Mouse (Mus musculus): ENCODE data around the gene Prkch. TPM values are rescaled to one million over a fixed set of nuclear protein-coding genes. Genes with fewer than 3 reads are reported as not detected.
A peak's percentile ranks its signal among the peaks of the same experiment; 100 is the strongest.

Gene Prkch
- total RNA-seq, 1 experiment from 2014 or later = 140 TPM

- no peak for ATAC-seq (replicated peaks; ENCODE audit: insufficient number of reproducible peaks, low FRiP score, low TSS enrichment, poor library complexity, severe bottlenecking)
Measured at GRCm38 (mm10) chr12:73574632-73575031, 10.0 kb upstream of the Prkch start.

- no peak for ATAC-seq (replicated peaks; ENCODE audit: insufficient number of reproducible peaks, low FRiP score, low TSS enrichment, poor library complexity, severe bottlenecking)
Measured at GRCm38 (mm10) chr12:73578141-73578540, 6.5 kb upstream of the Prkch start.

GRCm38 (mm10) chr12:73580811-73581210 is 3.8 kb upstream of the Prkch start:
- ATAC-seq (replicated peaks; ENCODE audit: insufficient number of reproducible peaks, low FRiP score, low TSS enrichment, poor library complexity, severe bottlenecking) = no peak

GRCm38 (mm10) chr12:73583318-73583717 is 1.3 kb upstream of the Prkch start:
- ATAC-seq (replicated peaks; ENCODE audit: insufficient number of reproducible peaks, low FRiP score, low TSS enrichment, poor library complexity, severe bottlenecking) = no peak

GRCm38 (mm10) chr12:73583813-73584609 is 585 bp upstream of the Prkch start:
- ATAC-seq (replicated peaks; ENCODE audit: insufficient number of reproducible peaks, low FRiP score, low TSS enrichment, poor library complexity, severe bottlenecking) = 0 out of 2 replicates have a peak, but pooled peaks have one; percentile 36

- ATAC-seq (replicated peaks; ENCODE audit: insufficient number of reproducible peaks, low FRiP score, low TSS enrichment, poor library complexity, severe bottlenecking) = peak; percentile 27; the same call in 1 of the 2 replicates
Measured at GRCm38 (mm10) chr12:73585241-73585801, 725 bp downstream of the Prkch start.

GRCm38 (mm10) chr12:73585850-73586249 is 1.3 kb downstream of the Prkch start:
- ATAC-seq (replicated peaks; ENCODE audit: insufficient number of reproducible peaks, low FRiP score, low TSS enrichment, poor library complexity, severe bottlenecking) = no peak

- ATAC-seq (replicated peaks; ENCODE audit: insufficient number of reproducible peaks, low FRiP score, low TSS enrichment, poor library complexity, severe bottlenecking) = no peak
Measured at GRCm38 (mm10) chr12:73587262-73587661, 2.7 kb downstream of the Prkch start.

- ATAC-seq (replicated peaks; ENCODE audit: insufficient number of reproducible peaks, low FRiP score, low TSS enrichment, poor library complexity, severe bottlenecking) = no peak
Measured at GRCm38 (mm10) chr12:73590627-73591276, 6.2 kb downstream of the Prkch start.

- no peak for ATAC-seq (replicated peaks; ENCODE audit: insufficient number of reproducible peaks, low FRiP score, low TSS enrichment, poor library complexity, severe bottlenecking)
Measured at GRCm38 (mm10) chr12:73591625-73592024, 7.0 kb downstream of the Prkch start.

- peak; percentile 82 for ATAC-seq (replicated peaks; ENCODE audit: insufficient number of reproducible peaks, low FRiP score, low TSS enrichment, poor library complexity, severe bottlenecking)
Measured at GRCm38 (mm10) chr12:73593021-73593798, 8.6 kb downstream of the Prkch start.

GRCm38 (mm10) chr12:73594177-73594745 is 9.7 kb downstream of the Prkch start:
- no peak for ATAC-seq (replicated peaks; ENCODE audit: insufficient number of reproducible peaks, low FRiP score, low TSS enrichment, poor library complexity, severe bottlenecking)

GRCm38 (mm10) chr12:73595226-73595625 is 10.6 kb downstream of the Prkch start:
- no peak for ATAC-seq (replicated peaks; ENCODE audit: insufficient number of reproducible peaks, low FRiP score, low TSS enrichment, poor library complexity, severe bottlenecking)

GRCm38 (mm10) chr12:73598241-73598640 is 13.6 kb downstream of the Prkch start:
- ATAC-seq (replicated peaks; ENCODE audit: insufficient number of reproducible peaks, low FRiP score, low TSS enrichment, poor library complexity, severe bottlenecking) = peak; percentile 88

- no peak for ATAC-seq (replicated peaks; ENCODE audit: insufficient number of reproducible peaks, low FRiP score, low TSS enrichment, poor library complexity, severe bottlenecking)
Measured at GRCm38 (mm10) chr12:73600457-73600856, 15.9 kb downstream of the Prkch start.

GRCm38 (mm10) chr12:73602974-73603373 is 18.4 kb downstream of the Prkch start:
- no peak for ATAC-seq (replicated peaks; ENCODE audit: insufficient number of reproducible peaks, low FRiP score, low TSS enrichment, poor library complexity, severe bottlenecking)

- peak; percentile 70 for ATAC-seq (replicated peaks; ENCODE audit: insufficient number of reproducible peaks, low FRiP score, low TSS enrichment, poor library complexity, severe bottlenecking)
Measured at GRCm38 (mm10) chr12:73603653-73604052, 19.1 kb downstream of the Prkch start.

- ATAC-seq (replicated peaks; ENCODE audit: insufficient number of reproducible peaks, low FRiP score, low TSS enrichment, poor library complexity, severe bottlenecking) = no peak
Measured at GRCm38 (mm10) chr12:73604762-73605161, 20.2 kb downstream of the Prkch start.

GRCm38 (mm10) chr12:73605174-73605573 is 20.6 kb downstream of the Prkch start:
- ATAC-seq (replicated peaks; ENCODE audit: insufficient number of reproducible peaks, low FRiP score, low TSS enrichment, poor library complexity, severe bottlenecking) = no peak

Measured in monocyte, adult 5-6 weeks (primary cell).